Mouse (Mus musculus) forebrain, embryonic 16.5 days (tissue): ENCODE measurements around the gene Peg10. TPM values are rescaled to one million over a fixed set of nuclear protein-coding genes. Genes with fewer than 3 reads are reported as not detected.
"Not testable (repeated sequence)": the region's sequence is repeated elsewhere in the genome, so short reads cannot be mapped to it uniquely, and the experiment has no call there.

Source experiments
- ATAC-seq: fragments of 200-750 bp; cut with Nextera tagmentation; 2 replicates; pipeline ENCODE4 v1.8.0; 2017; ENCODE audit warnings: mild to moderate bottlenecking, moderate library complexity
- H3K27ac ChIP-seq: fragments of 300-500 bp; sonication (generic); 2 replicates; pipeline ENCODE4 v1.5.1; 2014; ENCODE audit warnings: low read length, control low read depth
- H3K27me3 ChIP-seq: fragments of 300-500 bp; sonication (generic); replicated peaks from 2 replicates; pipeline ENCODE4 v1.6.1; 2014; ENCODE audit warnings: low read length; ENCODE audit not compliant: control insufficient read depth, insufficient read depth
- H3K36me3 ChIP-seq: fragments of 300-500 bp; sonication (generic); 2 replicates; pipeline ENCODE4 v1.6.1; 2014; ENCODE audit not compliant: control insufficient read depth, insufficient read depth
- H3K4me1 ChIP-seq: fragments of 300-500 bp; sonication (generic); replicated peaks from 2 replicates; pipeline ENCODE4 v1.6.1; 2014; ENCODE audit warnings: low read length; ENCODE audit not compliant: control insufficient read depth, insufficient read depth
- H3K4me2 ChIP-seq: fragments of 300-500 bp; sonication (generic); 2 replicates; pipeline ENCODE4 v1.6.1; 2014; ENCODE audit warnings: mild to moderate bottlenecking, low read length, control low read depth
- H3K4me3 ChIP-seq: fragments of 300-500 bp; sonication (generic); replicated peaks from 2 replicates; pipeline ENCODE4 v1.5.1; 2014; ENCODE audit warnings: mild to moderate bottlenecking, low read length, control low read depth
- H3K9ac ChIP-seq: fragments of 300-500 bp; sonication (generic); replicated peaks from 2 replicates; pipeline ENCODE4 v1.6.1; 2014; ENCODE audit warnings: low read depth, low read length, control low read depth
- H3K9me3 ChIP-seq: fragments of 300-500 bp; sonication (generic); 2 replicates; pipeline ENCODE4 v1.6.1; 2016; ENCODE audit warnings: low read length; ENCODE audit not compliant: control insufficient read depth
- WGBS: fragments of 180-500 bp; shearing (Covaris S2); extraction: QIAGEN DNeasy Blood & Tissue Kit; methylation state at CpG from one replicate; pipeline ENCODE4 v1.1.7; 2014; 5-methylcytosine and 5-hydroxymethylcytosine counted together
- polyA plus RNA-seq: library from polyadenylated mRNA; unstranded; fragments of >200 nt; fragmentation: Nextera tagmentation; extraction: Ambion mirVana; gene quantifications from 2 replicates; pipeline ENCODE4 v1.2.1, GENCODE M21; 2015

The Peg10 gene
- polyA plus RNA-seq, 1 experiment from 2014 or later: 5.0 TPM

DNA sequence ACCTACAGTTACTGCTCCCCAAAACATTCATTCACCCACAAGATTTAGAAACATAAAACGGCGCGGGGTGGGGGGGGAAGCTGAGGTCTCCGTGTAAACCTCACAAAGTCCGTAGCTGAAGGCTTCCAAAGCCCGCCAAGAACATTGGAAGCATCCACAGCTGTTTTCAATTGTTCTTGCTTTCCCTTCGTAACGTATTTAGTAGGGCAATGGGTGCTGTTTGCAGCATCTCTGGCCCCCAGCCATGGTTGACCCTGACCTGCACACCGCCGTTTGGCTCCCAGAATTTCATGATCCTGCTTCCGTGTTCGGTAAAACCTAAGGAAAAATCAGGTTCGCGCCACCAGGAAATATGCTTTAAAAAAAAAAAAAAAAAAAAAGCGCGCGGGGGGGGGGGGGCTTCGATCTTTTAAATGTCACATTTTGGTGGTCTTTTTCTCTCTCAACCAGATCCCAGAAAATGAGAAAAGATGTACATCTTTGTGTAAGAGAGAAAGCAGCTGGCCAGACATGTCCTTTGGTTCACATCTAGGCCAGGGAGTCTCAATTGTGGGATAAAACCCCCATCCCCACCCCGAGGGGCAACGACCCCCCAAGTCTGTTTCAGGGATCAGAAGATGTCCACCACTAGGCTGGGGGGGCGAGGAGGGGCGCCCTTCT lies 940 bp upstream of the Peg10 start:
- H3K27ac ChIP-seq: peak overlapping the region; percentile 74
- H3K4me3 ChIP-seq: peak overlapping the region; percentile 60
- no peaks in the 10 kb centered on the region for H3K36me3 ChIP-seq
- 52% methylated on average over 21 of the region's 22 CpGs for WGBS
- H3K4me1 ChIP-seq: peaks cover 5% of the 10 kb centered on the region
- peak overlapping the region; percentile 87 for H3K9ac ChIP-seq
- H3K4me2 ChIP-seq: peak overlapping the region; percentile 58
- H3K9me3 ChIP-seq: peaks cover 10% of the 10 kb centered on the region; the same call in 1 of the 2 replicates
- no peak for ATAC-seq
- H3K27me3 ChIP-seq: no peaks in the 10 kb centered on the region

GRCm38 (mm10) chr6:4747677-4748505 lies 785 bp downstream of the Peg10 start:
- Histone ChIP-seq H3K27me3 (no peaks in the 10 kb centered on the region), H3K36me3 (no peaks in the 10 kb centered on the region), H3K4me1 (no peaks in the 10 kb centered on the region), H3K27ac (peak overlapping the region; percentile 48; the same call in 1 of the 2 replicates), H3K4me2 (peak overlapping the region; percentile 58), H3K9me3 (peaks cover 10% of the 10 kb centered on the region; the same call in 1 of the 2 replicates), H3K9ac (peak overlapping the region; percentile 2; the same call in 1 of the 2 replicates), H3K4me3 (peak overlapping the region; percentile 45)
- ATAC-seq: peak; percentile 52
- WGBS: 44% methylated on average over 71 of the region's 71 CpGs

DNA sequence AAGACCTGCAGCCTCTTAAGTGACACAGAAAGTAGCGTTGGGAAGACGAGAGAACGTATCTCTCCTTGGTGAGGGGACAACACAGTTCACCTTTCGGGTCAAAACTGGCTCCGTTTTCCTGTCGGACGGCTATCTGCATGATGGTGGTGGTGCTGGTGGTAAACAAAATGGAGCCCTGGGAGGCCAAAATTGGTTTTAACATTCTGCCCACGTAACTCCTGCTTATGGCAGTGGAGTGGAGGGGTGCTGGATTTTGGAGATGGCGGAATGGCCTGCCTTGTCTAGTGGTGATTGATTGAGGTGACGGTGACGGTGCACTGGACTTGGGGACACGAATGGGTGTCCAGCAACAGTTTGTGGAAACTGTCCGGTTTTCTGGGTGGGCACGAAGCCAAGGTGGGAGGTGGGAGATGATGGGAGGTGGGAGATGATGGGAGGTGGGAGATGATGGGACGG lies 1.4 kb downstream of the Peg10 start:
- H3K36me3 ChIP-seq: no peaks in the 10 kb centered on the region
- peak overlapping the region; percentile 37; the same call in 1 of the 2 replicates for H3K9ac ChIP-seq
- peaks cover 10% of the 10 kb centered on the region; the same call in 1 of the 2 replicates for H3K9me3 ChIP-seq
- WGBS: 55% methylated on average over 15 of the region's 15 CpGs
- peak overlapping the region; percentile 45 for H3K4me3 ChIP-seq
- no peaks in the 10 kb centered on the region for H3K4me1 ChIP-seq
- H3K27ac ChIP-seq: peak overlapping the region; percentile 48; the same call in 1 of the 2 replicates
- ATAC-seq: peak; percentile 8; the same call in 1 of the 2 replicates
- peak overlapping the region; percentile 58 for H3K4me2 ChIP-seq
- no peaks in the 10 kb centered on the region for H3K27me3 ChIP-seq

DNA sequence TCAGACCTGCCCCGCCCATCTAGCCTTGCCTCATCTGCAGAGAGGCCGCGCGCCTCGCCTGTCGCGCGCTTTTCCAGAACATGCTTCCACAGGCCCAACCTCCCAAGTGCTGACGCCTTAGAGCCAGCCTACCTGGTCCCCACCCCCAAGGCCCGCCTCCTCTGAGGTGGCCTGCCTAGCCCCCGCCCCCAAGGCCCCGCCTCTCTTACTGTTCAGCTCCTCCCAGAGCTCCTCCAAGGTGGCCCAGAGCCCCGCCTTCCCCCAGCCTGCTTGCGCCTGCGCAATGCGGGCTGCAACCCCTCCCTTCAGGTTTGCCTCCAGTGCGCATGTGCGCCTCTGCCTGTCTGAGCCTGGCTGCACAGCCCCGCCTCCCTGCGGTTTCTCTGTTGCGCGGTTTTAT lies 2.0 kb downstream of the Peg10 start:
- WGBS: 53% methylated on average over 22 of the region's 22 CpGs
- peak; percentile 92 for ATAC-seq
- peak overlapping the region; percentile 58 for H3K4me2 ChIP-seq
- H3K9me3 ChIP-seq: peaks cover 10% of the 10 kb centered on the region; the same call in 1 of the 2 replicates
- no peaks in the 10 kb centered on the region for H3K27me3 ChIP-seq
- no peak overlapping the region for H3K27ac ChIP-seq
- H3K9ac ChIP-seq: peak overlapping the region; percentile 37; the same call in 1 of the 2 replicates
- H3K4me1 ChIP-seq: no peaks in the 10 kb centered on the region
- H3K4me3 ChIP-seq: peak overlapping the region; percentile 45
- H3K36me3 ChIP-seq: no peaks in the 10 kb centered on the region

DNA sequence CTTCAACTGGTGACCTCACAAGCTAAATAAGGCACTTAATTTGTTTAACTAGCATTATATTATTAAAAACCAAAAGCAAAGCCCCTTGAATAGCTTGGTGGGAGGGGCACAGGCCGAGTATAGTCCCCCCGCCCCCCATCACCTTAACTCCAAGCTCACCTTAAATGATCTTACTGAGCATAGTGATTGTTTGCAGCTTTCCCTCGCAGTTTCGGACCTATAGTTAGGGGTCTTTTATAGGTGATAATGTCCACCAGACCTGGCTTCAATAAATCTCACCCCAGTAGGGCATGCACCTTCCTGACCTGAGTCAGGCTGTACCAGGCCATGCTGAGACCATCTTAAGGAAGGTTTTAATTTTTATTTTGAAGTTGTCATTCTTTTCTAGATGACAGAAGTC lies 4.2 kb downstream of the Peg10 start:
- 82% methylated on average over 4 of the region's 4 CpGs for WGBS
- H3K9ac ChIP-seq: no peak overlapping the region

GRCm38 (mm10) chr6:4754286-4754685 lies 7.2 kb downstream of the Peg10 start:
- Histone ChIP-seq H3K4me1 (no peaks in the 10 kb centered on the region), H3K27me3 (no peaks in the 10 kb centered on the region), H3K4me2 (no peak overlapping the region), H3K4me3 (no peak overlapping the region), H3K9me3 (no peaks in the 10 kb centered on the region), H3K36me3 (no peaks in the 10 kb centered on the region), H3K9ac (no peak overlapping the region), H3K27ac (no peak overlapping the region)
- WGBS: 94% methylated on average over 10 of the region's 10 CpGs
- no peak for ATAC-seq

More for the DNA sequence above, 4.2 kb downstream of the Peg10 start:
- no peak for ATAC-seq
- Histone ChIP-seq H3K4me1 (no peaks in the 10 kb centered on the region), H3K36me3 (no peaks in the 10 kb centered on the region), H3K4me3 (no peak overlapping the region), H3K27ac (no peak overlapping the region), H3K27me3 (no peaks in the 10 kb centered on the region), H3K9me3 (peaks cover 10% of the 10 kb centered on the region; the same call in 1 of the 2 replicates), H3K4me2 (no peak overlapping the region)

- Histone ChIP-seq H3K9me3 (no peaks in the 10 kb centered on the region), H3K27me3 (no peaks in the 10 kb centered on the region), H3K4me2 (no peak overlapping the region), H3K4me1 (no peaks in the 10 kb centered on the region), H3K4me3 (no peak overlapping the region), H3K36me3 (no peaks in the 10 kb centered on the region), H3K27ac (no peak overlapping the region), H3K9ac (no peak overlapping the region)
- ATAC-seq: no peak
- 95% methylated on average over 16 of the region's 16 CpGs for WGBS
These were observed 7.8 kb downstream of the Peg10 start for GRCm38 (mm10) chr6:4754886-4755285.

DNA sequence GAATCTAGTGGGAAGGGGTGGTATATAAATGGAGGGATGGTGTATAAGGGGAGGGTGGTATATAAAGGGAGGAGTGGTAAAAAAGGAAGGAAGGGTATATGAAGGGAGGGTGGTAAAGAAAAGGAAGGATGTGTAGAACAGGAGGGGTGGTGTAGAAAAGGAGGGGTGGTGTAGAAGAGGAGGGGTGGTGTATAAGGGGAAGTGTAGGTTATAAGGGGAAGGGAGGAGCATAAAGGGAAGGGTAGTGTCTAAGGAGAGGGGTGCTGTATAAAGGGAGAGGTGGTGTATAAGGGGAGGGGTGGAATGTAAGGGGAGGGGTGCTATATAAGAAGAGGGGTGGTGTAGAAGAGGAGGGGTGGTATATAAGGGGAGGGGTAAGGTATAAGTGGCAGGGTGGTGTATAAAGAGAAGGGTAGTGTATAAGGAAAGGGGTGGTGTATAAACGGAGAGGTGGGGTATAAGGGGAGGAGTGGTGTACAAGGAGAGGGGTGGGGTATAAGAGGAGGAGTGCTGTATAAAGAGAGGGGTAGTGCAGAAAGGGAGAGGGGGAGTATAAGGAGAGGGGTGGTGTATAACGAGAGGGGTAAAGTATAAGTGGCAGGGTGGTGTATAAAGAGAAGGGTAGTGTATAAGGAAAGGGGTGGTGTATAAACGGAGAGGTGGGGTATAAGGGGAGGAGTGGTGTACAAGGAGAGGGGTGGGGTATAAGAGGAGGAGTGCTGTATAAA lies 14.5 kb downstream of the Peg10 start:
- H3K4me1 ChIP-seq, H3K36me3 ChIP-seq, H3K27me3 ChIP-seq, H3K4me2 ChIP-seq, H3K9ac ChIP-seq, H3K27ac ChIP-seq, H3K9me3 ChIP-seq, H3K4me3 ChIP-seq: not testable (repeated sequence)
- 34% methylated on average over 3 of the region's 3 CpGs for WGBS
- peak; percentile 34; the same call in 1 of the 2 replicates for ATAC-seq

DNA sequence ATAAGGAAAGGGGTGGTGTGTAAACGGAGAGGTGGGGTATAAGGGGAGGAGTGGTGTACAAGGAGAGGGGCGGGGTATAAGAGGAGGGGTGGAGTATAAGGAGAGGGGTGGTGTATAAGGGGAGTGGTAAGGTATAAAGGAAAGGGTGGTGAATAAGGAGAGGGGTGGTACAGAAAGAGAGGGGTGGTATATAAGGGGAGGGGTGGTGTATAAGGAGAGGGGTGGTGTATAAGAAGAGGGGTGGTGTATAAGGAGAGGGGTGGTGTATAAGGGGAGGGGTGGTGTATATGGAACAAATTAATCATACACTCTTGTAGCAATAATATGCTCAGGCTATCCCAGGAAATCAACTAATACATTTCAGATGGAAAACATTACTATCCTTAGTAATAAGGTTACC lies 15.1 kb downstream of the Peg10 start:
- no peak overlapping the region for H3K27ac ChIP-seq
- no peaks in the 10 kb centered on the region for H3K4me1 ChIP-seq
- no peaks in the 10 kb centered on the region for H3K9me3 ChIP-seq
- peak; percentile 96 for ATAC-seq
- H3K4me2 ChIP-seq: no peak overlapping the region
- no peaks in the 10 kb centered on the region for H3K27me3 ChIP-seq
- WGBS: 39% methylated on average over 2 of the region's 2 CpGs
- no peak overlapping the region for H3K4me3 ChIP-seq
- no peak overlapping the region for H3K9ac ChIP-seq
- H3K36me3 ChIP-seq: no peaks in the 10 kb centered on the region
